Mouse (Mus musculus): Measurements from ENCODE around the gene Bcl11a. TPM values are rescaled to one million over a fixed set of nuclear protein-coding genes. Genes with fewer than 3 reads are reported as not detected.

The Bcl11a gene
- total RNA-seq, 1 experiment: 3.1 TPM

GRCm38 (mm10) chr11:24161458-24161857, 83.6 kb downstream of the Bcl11a start:
- TF ChIP-seq MAFK (IDR thresholded peaks at IDR 0.05; ENCODE audit: insufficient read depth, low read depth, low read length): no peak
- TF ChIP-seq ZNF384 (IDR thresholded peaks at IDR 0.05; ENCODE audit: low read depth, low read length): no peak
- TF ChIP-seq ZC3H11A (IDR thresholded peaks at IDR 0.05; ENCODE audit: borderline replicate concordance, low read depth, low read length): no peak
- TF ChIP-seq HCFC1 (IDR thresholded peaks at IDR 0.05; ENCODE audit: borderline replicate concordance, insufficient read depth, low read length): no peak
- TF ChIP-seq CHD2 (IDR thresholded peaks at IDR 0.05; ENCODE audit: low read depth, low read length): no peak
- Histone ChIP-seq H3K9ac (ENCODE audit: insufficient read depth, low read depth, low read length, poor library complexity, severe bottlenecking) (no peak overlapping the region), H3K4me1 (ENCODE audit: control insufficient read depth in 2 of 2, insufficient read depth in 2 of 2, low read length in 2 of 2, poor library complexity in 1 of 2) (peaks cover 0 to 6% of the 10 kb centered on the region in 2 experiments; a peak in 1 of 4 replicates), H3K4me3 (ENCODE audit: insufficient read depth in 1 of 2, low read depth in 1 of 2, low read length in 2 of 2, poor library complexity in 1 of 2, severe bottlenecking in 1 of 2) (no peak overlapping the region), H3K36me3 (ENCODE audit: control insufficient read depth, insufficient read depth, low read length, poor library complexity, severe bottlenecking) (no peaks in the 10 kb centered on the region), H3K27ac (ENCODE audit: insufficient read depth, low read depth, low read length, poor library complexity, severe bottlenecking) (no peak overlapping the region), H3K9me3 (ENCODE audit: control insufficient read depth, insufficient read depth, low read depth, low read length) (no peaks in the 10 kb centered on the region)
- in situ Hi-C loops (cut with MboI; ENCODE audit: low sequenced_read_pairs in 2 of 2, unreplicated experiment in 2 of 2): no loop called here
- no peak for DNase-seq (ENCODE audit: low read depth, low spot score)

DNA sequence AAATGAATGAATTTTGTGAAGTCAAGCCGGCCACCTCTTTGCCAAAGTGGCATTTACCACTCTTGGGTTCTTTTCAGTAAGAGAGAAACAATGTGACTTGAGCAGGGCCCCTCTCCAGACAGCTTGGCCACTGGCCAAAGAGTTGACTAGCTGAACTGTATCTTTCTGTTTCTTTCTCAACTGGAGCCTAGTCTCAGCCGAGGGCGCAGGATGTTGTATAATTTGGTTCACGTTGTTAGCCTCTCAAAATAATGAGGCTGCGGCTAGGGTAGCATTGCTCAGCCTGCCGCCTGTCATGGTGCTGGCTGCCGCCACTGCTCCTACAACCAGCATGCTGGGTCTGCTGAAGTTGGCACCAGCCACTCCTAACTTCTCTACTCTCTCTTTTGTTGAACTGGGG, 84.2 kb downstream of the Bcl11a start:
- no peaks in the 10 kb centered on the region for H3K36me3 ChIP-seq (ENCODE audit: control insufficient read depth, insufficient read depth, low read length, poor library complexity, severe bottlenecking)
- DNase-seq (ENCODE audit: low read depth, low spot score): no peak
- peaks cover 0 to 6% of the 10 kb centered on the region in 2 experiments; a peak in 1 of 4 replicates for H3K4me1 ChIP-seq (ENCODE audit: control insufficient read depth in 2 of 2, insufficient read depth in 2 of 2, low read length in 2 of 2, poor library complexity in 1 of 2)
- in situ Hi-C loops (cut with MboI; ENCODE audit: low sequenced_read_pairs in 2 of 2, unreplicated experiment in 2 of 2): no loop called here
- H3K27ac ChIP-seq (ENCODE audit: insufficient read depth, low read depth, low read length, poor library complexity, severe bottlenecking): no peak overlapping the region
- TF ChIP-seq HCFC1 (IDR thresholded peaks at IDR 0.05; ENCODE audit: borderline replicate concordance, insufficient read depth, low read length): no peak
- TF ChIP-seq ZNF384 (IDR thresholded peaks at IDR 0.05; ENCODE audit: low read depth, low read length): no peak
- no peak for TF ChIP-seq MAFK (IDR thresholded peaks at IDR 0.05; ENCODE audit: insufficient read depth, low read depth, low read length)
- no peak for TF ChIP-seq ZC3H11A (IDR thresholded peaks at IDR 0.05; ENCODE audit: borderline replicate concordance, low read depth, low read length)
- no peak for TF ChIP-seq CHD2 (IDR thresholded peaks at IDR 0.05; ENCODE audit: low read depth, low read length)
- no peak overlapping the region for H3K4me3 ChIP-seq (ENCODE audit: insufficient read depth in 1 of 2, low read depth in 1 of 2, low read length in 2 of 2, poor library complexity in 1 of 2, severe bottlenecking in 1 of 2)
- no peaks in the 10 kb centered on the region for H3K9me3 ChIP-seq (ENCODE audit: control insufficient read depth, insufficient read depth, low read depth, low read length)
- no peak overlapping the region for H3K9ac ChIP-seq (ENCODE audit: insufficient read depth, low read depth, low read length, poor library complexity, severe bottlenecking)

GRCm38 (mm10) chr11:24163072-24163471, 85.2 kb downstream of the Bcl11a start:
- H3K9me3 ChIP-seq (ENCODE audit: control insufficient read depth, insufficient read depth, low read depth, low read length): no peaks in the 10 kb centered on the region
- H3K27ac ChIP-seq (ENCODE audit: insufficient read depth, low read depth, low read length, poor library complexity, severe bottlenecking): no peak overlapping the region
- in situ Hi-C loops (cut with MboI; ENCODE audit: low sequenced_read_pairs in 2 of 2, unreplicated experiment in 2 of 2): no loop called here
- no peak for DNase-seq (ENCODE audit: low read depth, low spot score)
- H3K36me3 ChIP-seq (ENCODE audit: control insufficient read depth, insufficient read depth, low read length, poor library complexity, severe bottlenecking): no peaks in the 10 kb centered on the region
- no peak overlapping the region for H3K9ac ChIP-seq (ENCODE audit: insufficient read depth, low read depth, low read length, poor library complexity, severe bottlenecking)
- H3K4me3 ChIP-seq (ENCODE audit: insufficient read depth in 1 of 2, low read depth in 1 of 2, low read length in 2 of 2, poor library complexity in 1 of 2, severe bottlenecking in 1 of 2): no peak overlapping the region; a peak in 1 of 4 replicates
- H3K4me1 ChIP-seq (ENCODE audit: control insufficient read depth in 2 of 2, insufficient read depth in 2 of 2, low read length in 2 of 2, poor library complexity in 1 of 2): peaks cover 0 to 6% of the 10 kb centered on the region in 2 experiments; a peak in 1 of 4 replicates
- TF ChIP-seq MAFK (IDR thresholded peaks at IDR 0.05; ENCODE audit: insufficient read depth, low read depth, low read length) (no peak), ZC3H11A (IDR thresholded peaks at IDR 0.05; ENCODE audit: borderline replicate concordance, low read depth, low read length) (no peak), ZNF384 (IDR thresholded peaks at IDR 0.05; ENCODE audit: low read depth, low read length) (no peak), CHD2 (IDR thresholded peaks at IDR 0.05; ENCODE audit: low read depth, low read length) (no peak), HCFC1 (IDR thresholded peaks at IDR 0.05; ENCODE audit: borderline replicate concordance, insufficient read depth, low read length) (no peak)

- H3K9me3 ChIP-seq (ENCODE audit: control insufficient read depth, insufficient read depth, low read depth, low read length): no peaks in the 10 kb centered on the region
- no peak overlapping the region for H3K9ac ChIP-seq (ENCODE audit: insufficient read depth, low read depth, low read length, poor library complexity, severe bottlenecking)
- in situ Hi-C loops (cut with MboI; ENCODE audit: low sequenced_read_pairs in 2 of 2, unreplicated experiment in 2 of 2): no loop called here
- TF ChIP-seq MAFK (IDR thresholded peaks at IDR 0.05; ENCODE audit: insufficient read depth, low read depth, low read length) (no peak), HCFC1 (IDR thresholded peaks at IDR 0.05; ENCODE audit: borderline replicate concordance, insufficient read depth, low read length) (no peak), ZC3H11A (IDR thresholded peaks at IDR 0.05; ENCODE audit: borderline replicate concordance, low read depth, low read length) (no peak), CHD2 (IDR thresholded peaks at IDR 0.05; ENCODE audit: low read depth, low read length) (no peak), ZNF384 (IDR thresholded peaks at IDR 0.05; ENCODE audit: low read depth, low read length) (no peak)
- H3K36me3 ChIP-seq (ENCODE audit: control insufficient read depth, insufficient read depth, low read length, poor library complexity, severe bottlenecking): no peaks in the 10 kb centered on the region
- peak overlapping the region; percentile 36 to 65; a peak in 3 of 4 replicates for H3K4me3 ChIP-seq (ENCODE audit: insufficient read depth in 1 of 2, low read depth in 1 of 2, low read length in 2 of 2, poor library complexity in 1 of 2, severe bottlenecking in 1 of 2)
- no peak for DNase-seq (ENCODE audit: low read depth, low spot score)
- H3K27ac ChIP-seq (ENCODE audit: insufficient read depth, low read depth, low read length, poor library complexity, severe bottlenecking): no peak overlapping the region
- peaks cover 0 to 6% of the 10 kb centered on the region in 2 experiments; a peak in 1 of 4 replicates for H3K4me1 ChIP-seq (ENCODE audit: control insufficient read depth in 2 of 2, insufficient read depth in 2 of 2, low read length in 2 of 2, poor library complexity in 1 of 2)
These were observed 86.2 kb downstream of the Bcl11a start for GRCm38 (mm10) chr11:24164065-24164464.

Data from ES-E14 (cell line).